Mouse (Mus musculus): ENCODE measurements around the gene Chn2. TPM values are rescaled to one million over a fixed set of nuclear protein-coding genes. Genes with fewer than 3 reads are reported as not detected.

Gene Chn2
- polyA plus RNA-seq, 2 experiments from 2014 or later: 5.6 to 6.3 TPM

DNA sequence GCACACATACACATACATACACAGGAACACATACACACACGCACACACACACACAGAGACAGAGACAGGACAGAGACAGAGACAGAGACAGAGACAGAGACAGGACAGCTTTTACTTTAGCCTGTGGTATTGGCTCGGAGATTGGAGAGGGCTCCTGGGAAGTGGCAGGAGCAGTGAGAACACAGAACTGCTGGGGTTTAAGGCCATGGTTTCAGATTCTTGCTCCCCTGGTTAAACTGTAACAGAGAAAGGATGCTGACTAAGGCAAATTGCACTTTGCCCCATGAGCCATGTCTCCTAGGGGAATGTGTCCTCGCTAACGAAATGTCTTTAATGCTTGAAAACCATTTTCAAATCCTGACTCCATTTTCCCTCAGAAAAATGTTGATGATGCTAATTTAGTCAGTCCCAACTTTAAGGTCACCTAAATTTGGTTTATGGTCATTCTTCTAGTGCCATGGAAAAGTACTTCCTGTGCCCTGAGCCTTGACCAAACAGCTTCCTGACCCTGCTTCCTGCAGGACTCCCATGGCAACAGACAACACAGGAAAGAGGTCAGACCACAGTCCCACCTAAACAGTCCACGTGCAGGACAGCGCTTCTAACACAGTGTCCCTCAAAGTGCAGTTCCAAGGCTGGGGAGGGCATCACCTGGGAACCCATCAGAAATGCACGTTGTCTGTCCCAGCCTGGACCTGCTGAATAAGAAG lies 163.1 kb downstream of the Chn2 start:
- ATAC-seq: no peak

DNA sequence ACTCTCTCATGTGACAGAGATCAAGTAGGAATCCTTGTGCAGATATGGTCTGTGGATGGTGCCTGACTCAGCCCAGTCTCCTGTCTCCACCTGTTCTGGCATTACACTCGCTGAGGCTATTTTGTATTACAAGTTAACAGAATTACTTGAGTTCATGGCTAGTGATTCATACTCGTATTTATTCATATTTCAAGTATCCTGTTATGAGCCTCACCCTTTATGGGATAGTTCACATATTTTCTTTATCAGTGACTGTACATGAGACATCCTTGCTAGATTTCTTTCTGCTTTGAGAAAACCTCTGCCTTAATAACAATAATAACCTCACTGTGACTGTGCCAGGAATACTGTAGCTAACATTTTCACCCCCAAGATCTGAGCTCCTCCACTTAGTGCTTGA lies 164.0 kb downstream of the Chn2 start:
- no peak for ATAC-seq

DNA sequence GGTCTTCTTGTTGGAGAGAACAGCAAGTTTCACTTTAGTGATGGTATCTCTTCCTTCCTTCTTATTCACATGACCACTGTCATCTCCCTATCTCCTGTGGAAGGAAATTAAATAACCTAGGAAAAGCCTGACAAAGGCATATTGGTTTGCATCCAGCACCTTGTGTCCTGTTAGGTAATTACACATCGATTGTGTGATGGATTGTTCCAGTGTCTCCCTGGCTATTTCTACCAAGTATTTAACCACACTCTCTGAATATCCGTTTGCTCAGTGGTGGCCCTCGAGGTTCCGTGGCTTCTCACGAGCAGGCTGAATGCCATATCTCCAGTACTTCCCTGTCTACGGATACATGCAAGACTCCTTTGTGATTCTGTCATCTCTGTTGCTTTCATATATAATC lies 164.6 kb downstream of the Chn2 start:
- ATAC-seq: no peak

DNA sequence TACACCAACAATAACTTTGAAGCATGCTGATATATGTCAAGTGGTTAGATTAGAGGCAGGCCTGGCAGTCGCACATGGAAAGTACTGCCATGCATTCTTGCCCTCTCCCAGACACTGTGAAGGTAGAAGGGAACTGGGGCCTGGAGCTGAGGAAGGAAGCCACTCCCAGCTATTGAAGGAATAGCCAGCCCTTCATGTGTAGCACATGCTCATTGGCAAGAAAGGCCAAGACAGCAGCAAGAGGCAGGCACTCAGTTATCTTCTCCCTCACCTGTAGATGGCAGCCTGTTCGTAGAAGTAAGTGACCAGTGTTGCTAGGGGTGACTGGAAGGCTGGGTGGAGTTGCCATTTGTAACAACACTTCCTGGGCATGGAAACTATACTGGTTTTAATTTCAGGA lies 165.6 kb downstream of the Chn2 start:
- ATAC-seq: no peak

DNA sequence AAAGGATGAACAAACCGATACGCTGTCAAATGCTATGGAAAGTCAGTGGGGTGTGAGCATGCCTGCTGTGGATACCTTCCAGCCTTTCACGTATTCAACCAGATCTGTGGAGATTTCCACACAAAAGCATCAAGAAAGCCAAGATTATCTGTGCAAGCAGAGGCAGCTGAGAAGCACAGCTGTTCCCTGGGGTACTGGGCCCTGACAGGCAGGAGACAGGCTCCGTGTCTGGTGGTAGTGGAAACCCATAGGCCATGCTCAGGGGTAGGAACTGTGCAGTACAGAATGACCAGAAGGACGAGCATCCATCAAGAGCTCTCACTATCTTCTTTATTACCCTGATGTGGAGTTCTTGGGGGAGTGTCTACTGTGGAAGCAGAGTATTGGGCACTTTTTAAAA lies 166.1 kb downstream of the Chn2 start:
- ATAC-seq: no peak

DNA sequence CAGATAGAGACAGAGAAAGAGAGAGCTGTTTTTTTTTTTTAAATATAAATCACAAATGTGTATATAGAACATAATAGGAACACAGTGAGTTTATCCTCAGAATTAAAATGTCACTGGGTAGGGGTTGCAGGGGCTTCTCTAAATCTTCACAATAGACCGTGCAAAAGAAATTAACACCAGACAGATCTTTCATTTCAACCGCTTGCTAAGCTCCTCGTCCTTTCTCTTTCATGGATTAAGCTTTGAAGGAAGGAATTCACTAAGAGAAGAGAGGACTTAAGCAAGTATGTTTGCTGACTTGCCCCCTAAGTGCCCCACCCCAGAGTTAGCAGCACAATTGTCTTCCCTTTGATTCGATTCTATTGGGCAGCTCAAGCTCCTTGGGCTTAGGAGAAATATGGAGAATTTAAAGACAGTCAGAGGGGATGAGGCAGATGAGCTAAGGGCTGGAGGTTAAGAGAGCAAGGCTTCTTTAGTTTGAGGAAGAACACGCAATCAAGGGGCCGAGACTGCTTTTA lies 166.9 kb downstream of the Chn2 start:
- ATAC-seq: no peak

DNA sequence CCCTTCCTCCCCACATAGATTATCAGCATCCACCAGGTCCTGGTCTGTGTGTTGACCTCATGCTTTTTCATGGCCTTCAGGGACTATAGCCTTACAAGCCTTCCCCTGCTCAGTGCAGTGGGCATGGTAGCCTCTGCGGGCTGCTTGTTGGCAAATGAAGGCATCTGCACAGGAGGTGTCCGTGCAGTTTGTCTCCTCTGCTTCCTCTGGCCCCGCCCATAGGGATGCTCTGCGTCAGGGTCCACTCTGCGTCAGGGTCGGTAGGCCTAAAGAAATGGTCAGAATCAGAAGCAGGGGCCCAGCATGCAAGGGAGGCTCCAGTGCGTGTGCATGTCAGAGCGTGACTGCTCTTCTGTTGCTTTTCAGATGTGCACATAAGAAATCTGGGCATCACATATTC lies 169.4 kb downstream of the Chn2 start:
- no peak for ATAC-seq

DNA sequence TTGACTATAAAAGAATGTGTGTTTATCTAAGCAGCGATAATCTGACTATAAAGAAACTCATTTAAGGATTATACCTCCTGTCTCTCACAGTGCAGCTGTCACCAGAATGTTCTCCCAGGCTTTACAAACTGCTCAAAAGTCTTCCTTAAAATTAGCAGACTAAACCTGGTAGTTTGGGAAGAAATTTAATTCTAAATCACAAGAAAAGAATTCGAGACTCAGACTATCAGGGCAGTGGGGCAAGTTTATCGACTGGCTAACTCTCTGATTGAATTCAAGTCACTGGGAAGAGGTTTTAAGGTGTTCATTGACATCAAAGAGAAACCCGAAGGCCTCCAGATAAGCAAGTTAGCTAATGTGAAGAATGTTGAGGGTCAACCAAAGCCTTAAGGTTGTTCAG lies 171.6 kb downstream of the Chn2 start:
- ATAC-seq: no peak

DNA sequence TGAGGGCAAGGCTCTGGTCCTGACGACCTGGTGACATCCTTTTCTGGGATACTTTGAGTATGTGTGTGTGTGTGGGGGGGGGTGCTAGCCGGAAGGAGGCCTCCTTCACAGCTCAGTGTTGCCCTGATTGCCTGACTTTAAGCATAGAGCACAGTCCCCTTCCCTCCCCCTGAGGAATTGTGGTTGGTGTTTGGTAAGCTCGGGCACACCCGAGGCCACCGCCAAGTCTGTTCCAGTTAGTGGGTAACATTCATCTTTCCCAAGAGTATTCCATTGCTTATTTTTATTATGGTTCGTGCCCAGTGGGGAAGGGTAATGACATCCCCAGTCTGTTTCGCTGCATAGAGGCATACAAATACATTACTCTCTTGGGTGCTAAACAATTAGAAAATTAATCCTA lies 172.6 kb downstream of the Chn2 start:
- ATAC-seq: no peak

DNA sequence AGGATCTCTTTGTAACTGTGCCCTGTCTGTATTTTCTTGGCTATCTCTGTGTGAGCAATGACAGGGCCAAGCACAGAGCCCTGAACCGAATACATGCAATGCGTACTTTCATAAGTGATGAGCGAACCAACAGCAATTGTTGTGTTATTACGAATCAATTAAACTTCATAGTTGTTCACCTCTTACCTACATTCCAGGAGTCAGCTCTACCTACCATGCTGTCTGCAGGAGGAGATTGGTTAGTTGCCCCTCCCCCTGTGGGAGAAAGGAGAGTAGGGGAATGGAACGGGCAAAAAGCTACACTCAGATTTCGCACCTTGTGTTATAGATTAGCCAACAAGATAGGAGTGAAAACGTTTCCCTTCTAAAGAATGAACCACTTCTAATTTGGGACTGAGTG lies 174.4 kb downstream of the Chn2 start:
- no peak for ATAC-seq

DNA sequence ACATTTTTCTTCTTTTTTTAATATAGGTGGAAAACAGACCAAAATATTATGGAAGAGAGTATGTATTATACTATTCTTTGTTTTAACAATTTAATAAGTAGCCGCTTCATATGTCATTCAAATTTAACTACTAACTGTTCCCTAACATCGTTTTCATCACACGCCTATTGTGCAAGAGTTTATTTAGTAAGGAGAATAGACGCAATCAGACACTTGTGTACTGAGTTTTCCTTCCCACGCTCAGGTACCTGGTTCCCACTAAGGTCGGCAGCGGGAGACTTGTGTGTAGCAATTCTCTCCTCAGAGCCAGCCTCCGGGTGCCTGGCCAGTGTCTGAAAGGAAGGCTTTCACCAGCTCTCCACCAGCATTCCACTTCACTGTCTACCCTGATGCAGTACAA lies 176.3 kb downstream of the Chn2 start:
- ATAC-seq: no peak

DNA sequence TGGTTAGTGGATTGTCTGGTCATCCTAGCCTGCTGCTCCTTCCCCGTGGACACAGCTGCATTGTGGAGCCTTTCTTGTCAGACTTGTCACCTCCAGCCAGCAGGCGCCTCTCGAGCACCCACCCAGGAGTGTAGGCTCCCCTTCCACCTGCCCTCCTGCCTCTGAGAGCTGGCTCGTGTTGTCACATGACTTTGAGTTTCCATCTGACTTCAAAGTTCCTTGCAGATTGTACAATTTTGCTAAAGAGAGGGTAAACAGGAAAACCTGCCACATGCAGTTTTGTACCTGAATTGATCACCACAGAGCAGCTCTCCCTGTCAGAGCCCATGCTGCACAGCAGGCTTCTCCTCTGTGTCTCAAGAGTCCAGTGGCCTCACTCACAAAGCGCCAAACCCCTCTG lies 177.2 kb downstream of the Chn2 start:
- no peak for ATAC-seq

DNA sequence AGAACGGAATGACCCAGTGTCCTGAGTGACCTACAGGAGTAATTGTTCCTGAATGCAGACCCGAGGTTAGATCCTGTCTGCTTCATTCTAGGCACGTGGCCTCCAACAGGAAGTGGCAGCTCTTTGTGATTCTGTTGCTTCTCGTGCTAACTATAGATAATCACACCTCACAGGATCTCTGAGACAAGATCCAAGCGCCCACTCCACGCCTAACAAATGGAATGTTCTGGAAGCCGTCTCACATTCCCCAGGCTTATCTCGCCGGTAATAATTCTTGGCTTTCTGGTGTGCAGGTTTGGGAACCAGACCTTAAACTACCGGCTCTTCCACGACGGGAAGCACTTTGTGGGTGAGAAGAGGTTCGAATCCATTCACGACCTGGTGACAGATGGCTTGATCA lies 180.8 kb downstream of the Chn2 start:
- ATAC-seq: no peak

DNA sequence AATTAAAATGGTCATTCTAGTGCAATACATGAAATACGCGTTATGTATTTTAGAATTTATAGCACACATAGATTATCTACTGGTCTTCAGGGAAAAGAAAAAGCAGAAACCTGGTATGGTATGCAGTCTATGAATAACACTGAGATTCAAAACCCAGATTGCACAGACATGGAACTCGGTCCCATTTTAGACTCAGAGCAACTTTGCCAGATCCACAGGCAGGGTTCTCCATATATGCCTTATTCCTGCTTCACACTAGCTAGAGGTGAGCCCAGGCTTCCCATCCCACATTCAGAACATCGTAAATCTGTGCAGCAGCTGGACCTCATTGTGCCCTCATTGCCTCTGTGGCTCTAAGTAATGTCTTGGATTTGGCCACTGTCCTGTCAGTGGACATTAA lies 184.2 kb downstream of the Chn2 start:
- ATAC-seq: no peak

DNA sequence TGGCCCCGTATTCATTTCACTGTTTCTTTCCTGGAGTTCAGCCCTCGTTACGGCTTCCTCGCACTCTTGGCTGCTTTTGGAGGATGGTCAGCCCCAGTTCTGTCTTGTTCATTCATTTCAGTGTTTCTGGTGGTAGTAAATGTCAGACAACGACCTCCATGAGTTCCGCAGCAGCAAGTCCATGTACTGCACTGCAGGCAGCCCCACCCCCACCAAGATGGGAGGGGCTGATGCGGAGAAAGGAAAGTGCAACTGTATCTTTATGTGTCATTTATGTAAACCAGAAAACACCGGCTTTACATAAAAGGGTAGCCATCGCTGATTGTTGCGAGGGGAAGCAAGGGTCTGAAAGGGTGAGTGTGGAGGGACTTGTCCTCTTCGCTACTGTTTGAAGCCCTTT lies 185.0 kb downstream of the Chn2 start:
- ATAC-seq: no peak

DNA sequence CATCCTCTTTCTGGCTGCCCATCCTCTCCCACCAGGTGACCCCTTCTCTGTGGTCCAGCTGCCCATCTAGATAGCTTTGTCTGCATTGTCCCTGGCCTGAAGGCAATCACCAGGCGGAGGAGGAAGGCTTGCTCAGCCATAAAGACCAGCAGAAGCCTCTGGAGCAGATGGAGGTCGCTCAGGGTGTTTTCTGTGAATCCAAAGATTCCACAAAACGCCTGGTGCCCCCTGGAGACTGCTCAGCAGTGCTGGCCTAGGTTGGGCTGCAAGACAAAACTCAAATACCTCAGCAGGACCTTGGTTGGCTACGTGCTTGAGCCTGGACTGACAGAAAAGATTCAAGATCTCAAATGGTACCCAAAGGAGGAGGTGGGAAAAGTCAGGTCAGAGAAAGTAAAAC lies 186.0 kb downstream of the Chn2 start:
- ATAC-seq: no peak

DNA sequence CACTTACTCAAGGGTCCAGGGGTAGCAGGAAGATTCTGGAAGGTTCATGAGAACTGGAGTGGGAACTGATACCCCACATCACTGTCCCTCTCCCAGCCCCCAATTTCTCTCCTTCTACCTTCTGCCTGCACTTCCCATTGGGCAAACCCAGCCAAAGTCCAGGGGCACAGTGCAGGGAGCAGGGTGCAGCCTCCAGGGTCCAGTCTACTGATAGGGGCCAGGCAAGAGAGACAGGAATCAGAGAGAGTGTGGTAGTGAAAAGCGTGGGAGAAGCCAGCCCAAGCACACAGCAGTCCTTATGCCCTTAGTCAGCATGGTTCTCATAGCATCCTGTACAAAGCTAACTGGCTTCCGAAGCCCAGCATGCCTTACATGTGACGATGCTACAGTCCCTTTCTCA lies 187.7 kb downstream of the Chn2 start:
- no peak for ATAC-seq

DNA sequence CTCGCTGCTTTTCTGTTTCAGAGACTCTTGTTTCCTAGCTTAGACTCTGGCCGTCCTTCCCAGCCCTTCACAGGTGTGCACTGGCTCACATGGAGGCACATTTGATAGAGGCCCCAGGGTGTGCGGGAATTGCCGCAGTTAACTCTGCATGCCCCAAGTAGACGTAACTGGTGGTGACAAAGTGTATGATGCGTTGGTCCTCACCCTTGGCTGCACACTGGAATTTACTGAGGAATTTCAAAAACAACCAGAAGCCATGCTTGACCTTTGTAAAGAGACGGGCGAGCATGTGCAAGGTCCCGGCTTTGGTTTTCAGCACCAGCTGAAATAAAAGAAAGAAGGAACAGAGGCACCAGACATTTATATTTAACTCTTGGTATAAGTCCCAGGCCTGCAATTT lies 189.1 kb downstream of the Chn2 start:
- no peak for ATAC-seq

DNA sequence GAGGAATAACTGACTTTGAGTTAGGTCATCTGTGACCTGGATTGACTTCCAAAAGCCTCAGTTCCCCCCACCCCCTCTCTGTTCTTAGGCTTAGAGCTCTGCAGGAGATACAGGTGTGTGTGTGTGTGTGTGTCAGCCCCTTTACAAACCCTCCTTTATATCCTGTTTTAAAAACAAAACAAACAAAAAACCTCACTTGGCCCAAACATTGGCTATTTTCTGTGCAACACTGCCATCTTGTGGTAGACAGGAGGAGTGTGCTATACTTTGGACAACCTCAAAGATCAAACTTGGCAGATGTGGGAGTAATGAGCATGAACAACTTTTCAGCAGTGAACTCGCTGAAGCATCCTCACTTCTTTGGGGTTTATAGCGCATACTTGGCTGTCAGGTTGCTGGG lies 189.5 kb downstream of the Chn2 start:
- ATAC-seq: peak; percentile 82

DNA sequence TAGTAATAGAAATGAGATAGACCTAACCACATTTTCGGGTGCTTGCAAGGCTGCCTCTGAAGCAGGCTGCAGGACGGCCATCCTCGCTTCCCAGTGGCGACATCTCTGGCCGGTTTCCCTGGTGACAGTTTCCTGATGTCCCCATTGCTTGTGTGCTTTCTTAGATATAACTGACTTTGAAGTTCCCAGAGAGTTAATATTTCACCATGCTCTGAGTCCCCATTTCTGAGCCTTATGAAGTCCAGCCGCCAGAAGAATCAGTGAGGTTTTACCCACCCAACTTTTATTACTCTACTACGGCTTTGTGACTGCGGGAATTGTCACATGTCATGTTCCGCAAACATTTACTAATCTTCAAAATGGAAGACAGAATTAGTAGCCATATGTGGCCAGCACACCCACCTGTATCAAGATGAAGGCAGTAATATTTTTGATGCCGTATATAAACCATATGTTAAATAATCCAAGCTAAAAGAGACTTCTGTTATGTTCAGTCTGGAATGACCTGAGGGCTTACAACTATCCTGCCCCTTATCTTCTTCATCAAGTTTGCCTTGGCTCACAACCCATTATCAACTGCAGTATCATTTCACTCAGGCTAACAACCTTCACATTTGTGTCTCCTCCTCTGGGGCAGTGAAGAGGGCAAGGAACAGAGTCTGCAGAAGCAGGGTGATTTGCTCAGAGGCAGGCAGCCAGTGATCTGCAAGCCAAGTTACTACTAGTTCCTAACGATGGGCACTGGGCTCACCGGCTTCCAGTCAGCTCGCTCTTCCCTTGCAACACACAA lies 192.6 kb downstream of the Chn2 start:
- no peak for ATAC-seq

DNA sequence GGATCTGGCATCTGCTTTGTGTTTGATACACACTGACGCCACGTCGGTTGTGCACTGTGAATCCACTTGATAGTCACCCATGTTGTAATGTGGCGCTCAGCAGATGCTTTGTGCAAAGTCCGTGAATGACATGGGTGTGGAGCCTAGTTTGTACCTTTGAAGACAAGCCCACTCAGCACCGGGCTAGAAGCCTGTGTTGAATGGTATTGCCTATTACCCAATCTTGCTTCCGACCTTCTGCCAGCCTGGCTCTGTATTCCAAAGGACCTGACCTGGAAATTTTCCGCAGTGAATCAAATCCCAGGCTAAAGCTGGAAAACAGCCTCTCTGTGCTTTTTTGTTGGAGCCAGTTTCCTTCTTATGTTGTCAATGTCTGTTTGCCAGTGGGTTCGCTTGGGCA lies 197.1 kb downstream of the Chn2 start:
- no peak for ATAC-seq

DNA sequence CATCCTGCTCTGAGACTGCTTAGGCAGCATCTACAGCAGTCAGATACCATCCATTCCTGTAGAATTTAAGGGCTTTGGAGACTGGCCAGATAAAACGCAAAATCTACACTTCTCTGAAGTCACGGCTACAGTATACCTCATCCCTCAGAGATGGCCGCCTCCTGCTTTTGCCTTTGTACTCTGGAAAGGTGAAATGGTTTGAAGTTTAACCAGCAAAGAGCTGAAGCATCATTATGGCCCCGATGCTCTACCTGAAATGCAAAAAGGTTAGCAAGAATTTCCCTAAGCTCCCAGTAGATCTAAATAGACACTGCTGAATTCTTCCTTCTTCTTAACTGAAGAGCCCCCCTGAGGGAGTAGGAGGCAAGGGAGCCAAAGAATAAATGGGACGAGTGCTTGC lies 202.4 kb downstream of the Chn2 start:
- no peak for ATAC-seq

DNA sequence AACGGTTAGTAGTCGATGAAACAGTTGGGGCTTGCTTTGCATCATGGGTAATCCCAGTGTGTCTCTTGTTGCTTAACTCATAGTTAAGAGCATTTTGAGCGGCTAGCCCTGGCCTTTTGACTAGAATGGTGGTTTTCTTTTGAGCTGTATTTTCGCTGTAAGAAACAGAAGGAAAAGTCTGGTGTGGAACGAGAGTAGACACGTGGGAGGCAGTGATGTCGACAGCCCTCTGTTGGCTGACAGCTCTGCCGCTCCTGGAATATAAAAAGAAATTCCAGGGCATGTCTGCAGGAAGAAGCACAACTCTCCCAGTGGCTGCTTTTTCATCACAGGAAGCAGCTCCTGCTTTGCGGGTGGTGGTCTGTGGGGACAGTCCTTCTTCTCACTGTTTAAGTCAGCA lies 202.9 kb downstream of the Chn2 start:
- no peak for ATAC-seq

All from activated CD4-positive, CD25-positive, alpha-beta regulatory T cell, adult 4 months (primary cell).